Mouse (Mus musculus) ES-E14 (cell line): ENCODE data around the gene Fgr. TPM values are rescaled to one million over a fixed set of nuclear protein-coding genes. Genes with fewer than 3 reads are reported as not detected.

Source experiments
- DNase-seq: peaks from one replicate; pipeline ENCODE4 v3.0.0-alpha.2; 2013; ENCODE audit warnings: low read depth, low spot score
- H3K27ac ChIP-seq: 2 replicates; pipeline ENCODE4 v1.5.1; 2012; ENCODE audit warnings: low read depth, mild to moderate bottlenecking, low read length, moderate library complexity, mixed read lengths; ENCODE audit not compliant: poor library complexity, insufficient read depth, severe bottlenecking
- H3K36me3 ChIP-seq: 2 replicates; pipeline ENCODE4 v1.6.1; 2012; ENCODE audit warnings: mild to moderate bottlenecking, low read length, moderate library complexity, mixed read lengths; ENCODE audit not compliant: control insufficient read depth, poor library complexity, insufficient read depth, severe bottlenecking
- H3K4me1 ChIP-seq, 2 experiments: fragments of 150-350 bp in 1 of 2; sonication (generic) in 1 of 2; 2 replicates each; pipeline ENCODE4 v1.6.1; 2012; ENCODE audit warnings: low read length in 2 of 2, mild to moderate bottlenecking in 1 of 2, mixed read lengths in 1 of 2; ENCODE audit not compliant: control insufficient read depth in 2 of 2, insufficient read depth in 2 of 2, poor library complexity in 1 of 2
- H3K4me3 ChIP-seq, 2 experiments: fragments of 150-350 bp in 1 of 2; sonication (generic) in 1 of 2; 2 replicates each; pipeline ENCODE4 v1.5.1; 2012; ENCODE audit warnings: low read length in 2 of 2, low read depth in 1 of 2, mild to moderate bottlenecking in 1 of 2, mixed read lengths in 1 of 2; ENCODE audit not compliant: insufficient read depth in 1 of 2, poor library complexity in 1 of 2, severe bottlenecking in 1 of 2
- H3K9ac ChIP-seq: 2 replicates; pipeline ENCODE4 v1.6.1; 2012; ENCODE audit warnings: low read depth, mild to moderate bottlenecking, low read length, mixed read lengths; ENCODE audit not compliant: poor library complexity, insufficient read depth, severe bottlenecking
- H3K9me3 ChIP-seq: fragments of 150-350 bp; sonication (generic); 2 replicates; pipeline ENCODE4 v1.6.1; 2012; ENCODE audit warnings: low read depth, mild to moderate bottlenecking, low read length; ENCODE audit not compliant: control insufficient read depth, insufficient read depth
- CHD2 ChIP-seq: IDR thresholded peaks from 2 replicates; pipeline ENCODE4 v1.6.1; 2014; ENCODE audit warnings: mild to moderate bottlenecking, low read depth, low read length, inconsistent platforms
- HCFC1 ChIP-seq: IDR thresholded peaks from 2 replicates; pipeline ENCODE4 v1.6.1; 2012; ENCODE audit warnings: low read length, inconsistent platforms, borderline replicate concordance; ENCODE audit not compliant: insufficient read depth
- MAFK ChIP-seq: IDR thresholded peaks from 2 replicates; pipeline ENCODE4 v1.6.1; 2014; ENCODE audit warnings: mild to moderate bottlenecking, low read depth, low read length, inconsistent platforms; ENCODE audit not compliant: insufficient read depth
- ZC3H11A ChIP-seq: IDR thresholded peaks from 2 replicates; pipeline ENCODE4 v1.6.1; 2012; ENCODE audit warnings: low read depth, mild to moderate bottlenecking, inconsistent platforms, low read length, borderline replicate concordance
- ZNF384 ChIP-seq: IDR thresholded peaks from 2 replicates; pipeline ENCODE4 v1.6.1; 2012; ENCODE audit warnings: low read depth, low read length, inconsistent platforms
- in situ Hi-C, 2 experiments: fragments of 600-800 bp; cut with MboI; formaldehyde crosslinking; loops; one replicate each; pipeline ENCODE4 v1.15.1; 2025; ENCODE audit warnings: low sequenced_read_pairs in 2 of 2, inconsistent platforms in 1 of 2; ENCODE audit not compliant: unreplicated experiment in 2 of 2
- total RNA-seq: library from RNA; depleted of rRNA; stranded (reverse); fragments of 300-350 nt; gene quantifications from 2 replicates; pipeline ENCODE4 v1.2.3, GENCODE M21; 2012

Gene Fgr
- total RNA-seq, 1 experiment: 1.8 TPM

DNA sequence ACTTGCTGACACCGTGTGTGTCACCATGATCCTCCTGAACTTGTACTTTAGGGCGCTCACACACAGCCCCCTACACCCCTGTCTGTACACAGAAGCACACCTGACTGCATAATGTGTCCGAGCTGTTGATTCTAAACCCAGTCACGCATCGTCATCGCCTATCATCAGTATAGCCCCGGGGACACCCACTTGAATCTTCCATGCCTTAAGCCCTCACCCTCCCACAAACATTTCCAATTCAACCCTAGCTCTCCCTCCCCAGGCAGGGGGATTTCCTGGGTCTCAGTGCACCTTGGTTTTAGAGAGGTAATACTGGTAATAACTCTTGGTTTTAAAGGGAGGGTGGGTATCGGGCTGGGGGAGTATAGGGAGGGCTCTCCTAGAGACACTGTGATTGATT is 709 bp upstream of the Fgr start:
- Histone ChIP-seq H3K9me3 (no peaks in the 10 kb centered on the region), H3K9ac (no peak overlapping the region), H3K4me3 (no peak overlapping the region), H3K4me1 (peaks cover 19 to 63% of the 10 kb centered on the region in 2 experiments), H3K36me3 (no peaks in the 10 kb centered on the region), H3K27ac (no peak overlapping the region; the same call in 1 of the 2 replicates)
- TF ChIP-seq ZC3H11A (no peak), MAFK (no peak), ZNF384 (no peak), CHD2 (no peak), HCFC1 (no peak)
- in situ Hi-C loops: no loop called here
- DNase-seq: no peak

DNA sequence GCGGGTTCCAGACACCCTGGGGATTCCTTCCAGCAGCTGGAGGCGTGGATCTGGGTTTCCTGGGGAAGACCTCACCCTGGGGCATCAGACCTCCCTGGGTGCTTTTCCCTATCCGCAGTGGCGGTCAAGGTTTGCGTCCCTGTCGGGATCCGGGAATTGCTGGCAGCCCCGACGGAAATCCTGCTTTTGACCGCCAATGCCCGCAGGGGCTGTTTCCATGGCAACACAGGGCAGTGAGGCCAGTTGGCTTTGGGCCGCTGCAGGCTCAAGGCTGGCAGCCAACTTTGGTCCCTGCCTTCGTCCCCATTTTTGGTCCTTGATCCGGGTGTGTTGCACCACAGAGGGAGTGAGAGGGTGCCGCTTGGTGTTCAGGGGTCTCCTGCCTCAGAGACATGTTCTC is 1.0 kb downstream of the Fgr start:
- Histone ChIP-seq H3K36me3 (no peaks in the 10 kb centered on the region), H3K27ac (peak overlapping the region; percentile 79; the same call in 1 of the 2 replicates), H3K4me1 (peaks cover 19 to 61% of the 10 kb centered on the region in 2 experiments), H3K9ac (peak overlapping the region; percentile 51; the same call in 1 of the 2 replicates), H3K9me3 (no peaks in the 10 kb centered on the region), H3K4me3 (peak overlapping the region; percentile 37 to 50)
- no peak for TF ChIP-seq CHD2
- in situ Hi-C loops: no loop called here
- DNase-seq: peak; percentile 80

DNA sequence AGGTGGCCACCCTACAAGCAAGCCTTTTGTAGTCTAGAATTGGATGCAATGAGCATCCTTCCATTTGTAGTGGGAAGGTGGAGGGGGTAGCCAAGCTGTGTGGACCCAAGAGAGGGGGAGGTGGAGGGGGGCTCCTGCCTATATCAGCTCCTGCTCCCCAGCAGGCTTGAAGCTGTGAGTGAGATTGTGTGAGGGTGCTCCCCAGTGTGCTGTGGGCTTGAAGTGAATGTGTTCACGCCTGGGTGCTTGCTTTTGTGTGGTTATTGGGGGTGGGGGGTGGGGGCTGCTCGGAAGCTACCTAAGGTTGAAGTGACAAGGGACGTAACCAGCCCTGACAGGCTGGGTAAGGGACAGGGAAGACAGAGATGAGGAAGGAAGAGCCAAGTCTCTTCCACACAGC is 1.9 kb downstream of the Fgr start:
- in situ Hi-C loops: no loop called here
- peak overlapping the region; percentile 45; the same call in 1 of the 2 replicates for H3K27ac ChIP-seq

DNA sequence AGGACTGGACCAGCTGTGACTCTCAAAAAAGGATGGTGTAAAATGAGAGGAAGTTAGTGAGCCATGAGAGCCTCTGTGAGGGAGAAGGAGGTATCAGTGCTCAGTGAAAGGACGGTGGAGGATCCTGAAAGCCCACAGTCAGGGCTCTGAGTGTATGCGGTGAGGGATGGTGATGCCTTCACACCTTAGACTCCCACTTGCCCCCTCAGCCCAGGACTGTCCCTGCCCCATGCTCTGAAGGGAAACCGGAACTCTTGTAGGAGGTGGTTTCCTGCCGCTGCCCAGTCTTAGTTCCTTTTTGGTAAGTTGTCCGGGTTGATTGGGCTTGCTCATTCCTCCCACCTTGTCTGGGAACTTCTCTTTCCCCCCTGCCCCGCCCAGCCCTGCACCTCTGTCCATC is 2.8 kb downstream of the Fgr start:
- Histone ChIP-seq H3K27ac (no peak overlapping the region; the same call in 1 of the 2 replicates), H3K36me3 (no peaks in the 10 kb centered on the region), H3K9me3 (no peaks in the 10 kb centered on the region), H3K9ac (peak overlapping the region; percentile 41; the same call in 1 of the 2 replicates), H3K4me1 (peaks cover 18 to 57% of the 10 kb centered on the region in 2 experiments), H3K4me3 (no peak overlapping the region)
- in situ Hi-C loops: no loop called here
- DNase-seq: no peak
- TF ChIP-seq CHD2 (no peak), HCFC1 (no peak), MAFK (no peak), ZNF384 (no peak), ZC3H11A (no peak)

More for the DNA sequence above, 1.9 kb downstream of the Fgr start:
- no peak for DNase-seq
- Histone ChIP-seq H3K4me1 (peaks cover 19 to 60% of the 10 kb centered on the region in 2 experiments), H3K4me3 (no peak overlapping the region), H3K9me3 (no peaks in the 10 kb centered on the region), H3K36me3 (no peaks in the 10 kb centered on the region), H3K9ac (no peak overlapping the region)
- TF ChIP-seq MAFK (no peak), HCFC1 (no peak), ZC3H11A (no peak), CHD2 (no peak), ZNF384 (no peak)

DNA sequence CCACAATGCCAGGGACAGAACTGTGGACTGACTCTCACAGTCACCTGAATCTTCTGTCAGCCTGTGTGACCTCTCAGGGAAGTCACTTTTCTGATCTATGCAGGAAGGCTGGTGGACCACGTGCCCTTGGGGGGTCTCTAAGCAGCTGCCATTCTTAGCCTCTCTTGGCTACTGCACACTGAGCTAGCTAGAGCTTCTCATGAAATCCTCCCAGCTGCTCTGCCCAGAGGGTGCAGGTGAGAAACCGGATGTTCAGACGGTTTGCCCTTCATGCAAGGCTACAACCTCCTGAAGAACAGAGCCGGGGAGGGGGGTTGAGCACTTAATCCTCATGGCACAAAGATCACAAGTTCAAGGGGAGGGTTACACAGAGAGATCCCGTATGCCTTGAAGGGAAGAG is 3.7 kb downstream of the Fgr start:
- H3K4me3 ChIP-seq: no peak overlapping the region
- H3K9ac ChIP-seq: peak overlapping the region; percentile 21; the same call in 1 of the 2 replicates
- TF ChIP-seq ZNF384: no peak
- TF ChIP-seq MAFK: no peak
- no peak for TF ChIP-seq CHD2
- no peak for TF ChIP-seq ZC3H11A
- no peak for TF ChIP-seq HCFC1
- no peak for DNase-seq
- in situ Hi-C loops: no loop called here
- H3K4me1 ChIP-seq: peaks cover 14 to 52% of the 10 kb centered on the region in 2 experiments
- H3K36me3 ChIP-seq: no peaks in the 10 kb centered on the region
- H3K27ac ChIP-seq: no peak overlapping the region
- no peaks in the 10 kb centered on the region for H3K9me3 ChIP-seq
